Mouse (Mus musculus): ENCODE results near the gene Desi2.
"Not testable (repeated sequence)": the region's sequence is repeated elsewhere in the genome, so short reads cannot be mapped to it uniquely, and the experiment has no call there.

Gene Desi2

DNA sequence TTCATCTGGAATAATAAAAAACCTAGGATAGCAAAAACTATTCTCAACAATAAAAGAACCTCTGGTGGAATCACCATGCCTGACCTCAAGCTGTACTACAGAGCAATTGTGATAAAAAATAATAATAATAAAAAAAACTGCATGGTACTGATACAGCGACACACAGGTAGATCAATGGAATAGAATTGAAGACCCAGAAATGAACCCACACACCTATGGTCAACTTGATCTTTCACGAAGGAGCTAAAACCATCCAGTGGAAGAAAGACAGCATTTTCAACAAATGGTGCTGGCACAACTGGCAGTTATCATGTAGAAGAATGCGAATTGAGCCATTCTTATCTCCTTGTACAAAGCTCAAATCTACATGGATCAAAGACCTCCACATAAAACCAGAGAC lies 78.2 kb downstream of the Desi2 start:
- not testable (repeated sequence) for DNase-seq

DNA sequence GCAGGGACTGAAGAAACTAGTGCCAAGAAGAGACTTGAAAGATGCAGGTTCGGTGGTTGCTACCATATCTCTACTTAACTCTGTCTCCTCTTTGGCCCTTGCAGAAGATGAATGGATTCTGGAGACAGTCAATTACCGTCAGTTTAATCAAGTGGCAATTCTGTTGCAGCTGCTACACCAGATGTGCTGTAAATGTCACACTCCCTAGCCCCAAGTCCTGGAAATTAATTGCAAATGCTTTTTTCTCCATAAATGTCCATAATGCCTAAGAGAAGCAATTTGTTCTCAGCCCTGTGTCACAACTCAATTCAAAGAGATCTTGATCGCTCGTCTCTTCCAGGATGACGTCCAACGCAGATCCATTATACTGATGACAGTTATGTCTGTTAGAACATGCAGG lies 83.4 kb downstream of the Desi2 start:
- no peak for DNase-seq

DNA sequence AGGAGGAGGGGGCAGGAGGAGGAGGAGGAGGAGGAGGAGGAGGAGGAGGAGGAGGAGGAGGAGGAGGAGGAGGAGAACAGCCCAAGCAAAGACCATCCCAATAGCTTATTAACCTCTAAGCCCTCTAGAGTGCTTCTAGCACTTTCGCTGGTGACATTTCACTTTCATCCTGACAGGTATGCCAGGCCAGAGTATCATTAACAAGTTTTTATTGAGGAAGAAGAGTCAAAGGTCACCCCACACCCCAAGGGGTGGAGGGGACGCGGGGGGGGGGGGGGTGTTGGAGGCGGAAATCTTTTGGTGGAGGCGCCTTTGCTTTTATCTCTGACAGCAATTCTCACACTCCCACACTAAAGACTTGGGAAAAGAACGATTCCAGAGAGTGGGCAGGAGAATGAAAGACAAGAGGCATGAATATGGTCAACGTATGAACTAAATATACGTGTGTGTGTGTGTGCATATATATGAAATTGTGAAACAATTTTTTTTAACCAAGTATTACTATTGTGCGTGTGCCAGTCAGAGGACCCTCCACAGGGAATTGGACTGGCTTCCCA lies 88.0 kb downstream of the Desi2 start:
- no peak for DNase-seq

DNA sequence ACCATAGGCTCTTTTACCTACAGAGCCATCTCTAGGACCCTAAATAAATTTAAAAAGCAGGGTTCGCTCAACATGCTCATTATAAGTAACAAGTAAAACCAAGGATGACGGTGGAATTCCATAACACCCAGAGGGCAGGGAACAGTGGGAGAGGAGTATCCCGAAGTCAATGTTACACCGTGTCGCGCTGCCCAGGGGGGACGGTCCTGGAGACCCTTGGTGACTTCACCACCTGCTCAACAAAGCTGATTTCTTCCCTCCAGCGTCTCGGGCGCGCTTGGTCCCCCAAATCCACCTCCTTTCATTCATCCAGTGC lies 88.5 kb downstream of the Desi2 start:
- DNase-seq: no peak

DNA sequence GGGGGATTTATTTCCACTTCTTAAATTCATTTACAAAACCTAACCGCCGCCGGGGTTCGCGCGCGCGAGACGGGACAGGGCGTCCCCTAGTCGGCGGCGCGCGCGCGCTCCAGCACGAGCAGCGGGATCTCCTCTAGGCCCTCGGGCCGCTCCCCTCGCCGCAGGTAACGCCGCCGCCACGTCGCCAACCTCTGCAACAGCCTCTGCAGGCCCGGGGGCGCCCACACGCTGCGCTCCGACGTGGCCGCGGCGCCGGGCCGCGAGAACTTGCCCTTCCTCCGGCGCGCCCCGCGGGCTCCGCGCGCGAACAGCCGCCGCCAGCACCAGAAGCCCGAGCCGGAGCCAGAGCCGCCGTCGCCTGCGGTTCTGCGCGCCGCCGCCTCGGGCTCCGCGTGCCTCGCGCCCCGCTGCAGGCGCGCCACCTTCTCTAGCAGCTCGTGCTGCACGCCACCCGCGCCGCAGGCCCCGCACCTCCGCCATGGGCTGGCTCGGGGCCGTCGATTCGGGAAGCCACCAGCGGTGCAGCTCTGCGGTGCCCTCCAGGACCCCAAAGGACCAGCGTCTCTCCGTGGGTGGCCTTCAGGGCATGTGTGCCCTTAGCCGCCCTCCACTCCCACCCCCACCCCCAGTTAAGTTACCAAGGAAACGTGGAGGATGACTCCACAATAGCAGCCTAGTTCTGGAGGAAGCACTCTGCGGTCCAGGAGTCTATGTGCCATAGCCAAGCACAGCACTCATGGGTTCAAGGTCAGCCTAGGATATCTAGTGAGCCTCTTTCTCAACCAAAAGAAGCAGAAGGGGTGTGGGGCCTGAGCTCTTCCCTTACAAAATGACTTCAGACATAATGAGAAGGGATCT lies 89.1 kb downstream of the Desi2 start:
- peak; percentile 75 for DNase-seq

DNA sequence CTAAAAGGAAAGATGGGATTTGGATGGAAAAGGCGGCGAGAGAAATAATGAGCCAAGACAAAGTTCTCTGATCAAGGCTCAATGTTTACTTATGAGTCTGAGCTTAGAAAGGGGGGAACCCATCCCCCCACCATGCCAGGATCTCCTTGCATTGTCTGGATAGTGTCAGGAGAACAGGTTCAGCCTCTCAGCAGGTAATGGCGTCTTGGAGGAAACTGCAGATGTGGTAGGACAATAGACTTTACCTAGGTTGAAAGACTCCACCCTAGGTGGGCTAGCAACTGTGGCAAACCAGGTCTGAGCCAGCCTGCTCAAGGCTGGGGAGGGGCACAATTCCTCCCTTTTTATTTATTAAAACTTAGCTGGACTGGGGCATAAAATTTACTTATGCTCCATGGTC lies 96.1 kb downstream of the Desi2 start:
- not testable (repeated sequence) for DNase-seq

DNA sequence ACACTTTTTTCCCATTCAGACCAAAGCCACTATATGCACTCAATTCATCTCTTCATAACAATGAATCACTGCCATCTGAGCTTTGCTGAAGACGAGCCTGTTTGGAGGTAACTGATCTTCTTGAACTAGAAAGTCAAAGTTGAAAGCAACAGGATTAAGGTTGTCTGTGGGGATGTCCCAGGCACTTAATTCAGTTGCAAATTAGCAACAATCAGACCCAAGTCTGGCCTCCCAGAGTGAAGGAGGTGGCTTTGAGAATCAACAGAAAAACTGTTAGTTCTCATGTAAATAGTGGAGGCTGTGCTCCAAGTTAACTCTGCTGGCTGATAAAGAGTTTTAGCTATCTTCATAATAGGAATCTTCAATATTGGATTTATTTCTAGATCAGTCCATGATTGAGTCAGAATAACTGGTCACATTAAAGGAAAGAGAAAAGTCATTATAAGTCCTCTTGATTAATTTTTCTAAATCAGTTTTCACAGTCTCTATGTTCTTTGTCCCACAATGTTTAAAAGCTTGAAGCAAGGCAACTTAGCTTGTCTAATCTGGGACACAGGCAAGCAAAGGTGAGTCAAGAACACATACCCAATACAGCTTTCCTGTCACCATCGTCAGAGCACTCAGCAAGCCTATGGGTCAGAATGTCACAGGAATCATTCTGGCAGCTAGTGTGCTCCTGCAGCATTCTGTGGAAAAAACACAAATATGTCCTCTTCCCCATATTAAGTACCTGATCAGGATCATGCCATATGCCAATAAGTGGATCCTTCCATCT lies 96.9 kb downstream of the Desi2 start:
- DNase-seq: no peak

DNA sequence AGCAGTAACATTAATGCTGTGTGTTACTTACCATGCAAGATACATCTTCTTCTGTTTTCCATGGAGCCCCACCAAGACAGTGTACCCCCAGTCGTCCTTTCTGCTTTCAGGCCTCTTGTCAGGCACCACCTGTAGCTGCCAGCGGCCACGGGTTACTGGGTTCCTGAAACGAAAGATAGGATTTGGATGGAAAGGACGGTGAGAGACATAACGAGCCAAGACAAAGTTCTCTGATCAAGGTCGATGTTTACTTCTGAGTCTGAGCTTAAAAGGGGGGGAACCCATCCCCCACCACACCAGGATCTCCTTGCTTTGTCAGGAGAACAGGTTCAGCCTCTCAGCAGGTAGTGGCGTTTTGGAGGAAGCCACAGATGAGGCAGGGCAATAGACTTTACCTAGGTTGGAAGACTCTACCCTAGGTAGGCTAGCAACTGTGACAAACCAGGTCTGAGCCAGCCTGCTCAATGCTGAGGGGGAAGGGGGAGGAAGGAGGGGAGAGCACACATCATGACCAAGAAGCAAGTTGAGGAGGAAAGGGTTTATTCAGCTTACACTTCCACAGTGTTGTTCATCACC lies 100.5 kb downstream of the Desi2 start:
- DNase-seq: no peak

DNA sequence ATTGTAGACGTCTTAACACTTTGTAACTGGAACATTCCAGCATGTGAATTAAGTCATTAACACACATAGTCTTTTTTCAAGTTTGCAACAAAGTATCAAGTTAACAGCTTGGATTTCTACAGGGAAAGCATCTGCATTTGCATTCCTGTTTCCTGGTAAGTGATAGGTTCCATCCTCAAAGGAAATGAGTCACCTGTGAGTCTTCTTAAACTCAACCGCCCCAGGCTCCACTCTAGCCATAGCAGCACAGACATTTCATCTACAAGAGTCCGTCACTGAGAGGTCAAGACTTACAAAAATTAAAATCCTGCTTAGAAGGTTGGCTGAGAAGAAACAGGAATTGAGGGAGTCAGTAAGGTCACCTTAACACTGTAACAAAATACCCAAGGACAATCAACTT lies 104.5 kb downstream of the Desi2 start:
- DNase-seq: no peak

DNA sequence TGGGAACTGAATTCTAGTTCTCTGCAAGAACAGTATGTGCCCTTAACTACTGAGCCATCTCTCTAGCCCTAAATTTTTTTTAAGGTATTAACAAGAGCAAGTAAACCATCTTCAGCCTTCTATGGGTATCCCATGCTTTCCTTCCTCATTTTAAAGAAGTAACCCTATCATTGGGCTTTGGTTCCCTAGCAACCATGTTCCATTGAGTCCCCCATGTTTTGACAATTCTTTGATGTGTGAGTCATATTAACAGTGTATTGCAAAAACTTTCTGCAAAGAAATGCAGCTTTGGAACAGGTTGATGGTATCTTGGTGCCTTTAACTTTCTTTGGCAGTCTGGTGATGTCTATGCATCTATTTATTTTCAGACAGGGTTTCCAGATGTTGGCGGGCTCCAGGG lies 106.8 kb downstream of the Desi2 start:
- DNase-seq: no peak

DNA sequence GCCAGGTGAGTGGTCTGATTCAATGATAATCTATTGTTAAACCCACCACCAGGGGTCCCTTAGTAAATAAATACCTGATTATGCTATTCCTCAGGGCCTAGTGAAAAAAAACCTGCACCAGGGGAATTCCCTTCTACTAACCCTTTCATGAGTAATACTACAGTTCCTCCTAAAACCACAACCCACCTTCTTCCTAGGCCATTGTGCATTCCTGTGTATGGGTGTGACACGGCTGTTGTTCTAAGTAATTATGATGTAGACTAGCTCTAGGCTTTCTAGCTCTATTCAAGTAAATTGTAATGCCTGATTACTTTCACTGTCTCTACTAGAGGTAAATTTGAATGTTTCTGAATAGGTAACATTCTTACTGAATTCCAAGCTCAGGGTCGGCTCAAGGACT lies 114.0 kb downstream of the Desi2 start:
- not testable (repeated sequence) for DNase-seq

DNA sequence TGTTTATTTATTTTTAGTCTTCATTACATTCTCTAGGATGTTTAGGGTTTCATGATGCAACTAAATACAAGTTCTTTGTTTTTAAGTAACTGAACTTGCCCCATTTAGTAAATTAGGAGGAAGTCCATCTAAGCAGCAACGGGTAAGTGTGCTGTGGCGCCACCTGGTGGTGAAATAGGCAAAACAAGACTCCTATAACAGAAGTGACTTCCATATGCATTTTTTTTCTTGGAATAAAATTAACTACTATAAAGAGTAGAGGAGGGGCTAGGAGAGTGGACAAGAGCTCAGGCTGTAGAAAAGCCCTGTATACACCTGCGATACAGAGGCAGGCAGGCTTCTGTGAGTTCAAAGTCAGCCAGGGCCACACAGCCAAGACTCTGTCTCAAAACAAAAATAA lies 116.2 kb downstream of the Desi2 start:
- DNase-seq: peak; percentile 56

Data from cerebellum, adult 9-11 months (tissue).